Mouse (Mus musculus): ENCODE results near the gene Caskin2. TPM values are rescaled to one million over a fixed set of nuclear protein-coding genes. Genes with fewer than 3 reads are reported as not detected.
"Not testable (repeated sequence)": the region's sequence is repeated elsewhere in the genome, so short reads cannot be mapped to it uniquely, and the experiment has no call there.

The Caskin2 gene
- polyA plus RNA-seq, 1 experiment from 2014 or later: 9.8 TPM

GRCm38 (mm10) chr11:115766981-115767380, 46.5 kb downstream of the Caskin2 start:
- Histone ChIP-seq H3K36me3 (ENCODE audit: control insufficient read depth, insufficient read depth, low read length) (no peaks in the 10 kb centered on the region), H3K9me3 (ENCODE audit: control insufficient read depth, low read length) (no peaks in the 10 kb centered on the region), H3K4me1 (ENCODE audit: control insufficient read depth, insufficient read depth, low read length) (peaks cover 17% of the 10 kb centered on the region), H3K4me3 (replicated peaks; ENCODE audit: low read depth, low read length) (peak overlapping the region; percentile 82), H3K4me2 (ENCODE audit: low read length) (peak overlapping the region; percentile 70), H3K27ac (replicated peaks; ENCODE audit: low read depth, low read length) (0 out of 2 replicates have a peak overlapping the region, but pooled peaks have one; percentile 89), H3K27me3 (ENCODE audit: control insufficient read depth, insufficient read depth, low read length) (no peaks in the 10 kb centered on the region), H3K9ac (replicated peaks; ENCODE audit: low read length) (no peak overlapping the region)
- 86% methylated on average over 8 of the region's 8 CpGs for WGBS
- DNase-seq (no peak), ATAC-seq (ENCODE audit: low FRiP score, low TSS enrichment) (no peak)

- H3K9me3 ChIP-seq (ENCODE audit: control insufficient read depth, low read length): no peaks in the 10 kb centered on the region
- peaks cover 17% of the 10 kb centered on the region for H3K4me1 ChIP-seq (ENCODE audit: control insufficient read depth, insufficient read depth, low read length)
- ATAC-seq (ENCODE audit: low FRiP score, low TSS enrichment): no peak
- no peaks in the 10 kb centered on the region for H3K36me3 ChIP-seq (ENCODE audit: control insufficient read depth, insufficient read depth, low read length)
- peak overlapping the region; percentile 89 for H3K27ac ChIP-seq (replicated peaks; ENCODE audit: low read depth, low read length)
- H3K27me3 ChIP-seq (ENCODE audit: control insufficient read depth, insufficient read depth, low read length): no peaks in the 10 kb centered on the region
- H3K4me2 ChIP-seq (ENCODE audit: low read length): peak overlapping the region; percentile 70
- WGBS: 33% methylated on average over 13 of the region's 13 CpGs
- peak overlapping the region; percentile 82 for H3K4me3 ChIP-seq (replicated peaks; ENCODE audit: low read depth, low read length)
- H3K9ac ChIP-seq (replicated peaks; ENCODE audit: low read length): peak overlapping the region; percentile 97
- DNase-seq: peak; percentile 42
Observed at GRCm38 (mm10) chr11:115766356-115766943, 47.0 kb downstream of the Caskin2 start.

GRCm38 (mm10) chr11:115765607-115766141, 47.8 kb downstream of the Caskin2 start:
- H3K4me2 ChIP-seq (ENCODE audit: low read length): peak overlapping the region; percentile 70
- no peaks in the 10 kb centered on the region for H3K9me3 ChIP-seq (ENCODE audit: control insufficient read depth, low read length)
- no peaks in the 10 kb centered on the region for H3K36me3 ChIP-seq (ENCODE audit: control insufficient read depth, insufficient read depth, low read length)
- DNase-seq (peak; percentile 74), ATAC-seq (ENCODE audit: low FRiP score, low TSS enrichment) (peak; percentile 46; the same call in 1 of the 2 replicates)
- no peaks in the 10 kb centered on the region for H3K27me3 ChIP-seq (ENCODE audit: control insufficient read depth, insufficient read depth, low read length)
- H3K4me1 ChIP-seq (ENCODE audit: control insufficient read depth, insufficient read depth, low read length): peaks cover 17% of the 10 kb centered on the region
- H3K4me3 ChIP-seq (replicated peaks; ENCODE audit: low read depth, low read length): peak overlapping the region; percentile 82
- H3K27ac ChIP-seq (replicated peaks; ENCODE audit: low read depth, low read length): peak overlapping the region; percentile 89
- WGBS: under 1% methylated on average over 34 of the region's 34 CpGs
- H3K9ac ChIP-seq (replicated peaks; ENCODE audit: low read length): peak overlapping the region; percentile 97

GRCm38 (mm10) chr11:115765103-115765606, 48.3 kb downstream of the Caskin2 start, which contains the start of gene Tmem94:
Gene Tmem94 (plus strand): TSS chr11:115765433.
- Histone ChIP-seq H3K4me3 (replicated peaks; ENCODE audit: low read depth, low read length) (peak within 1 kb of the TSS; percentile 82), H3K9me3 (ENCODE audit: control insufficient read depth, low read length) (no peaks in the 10 kb centered on the region), H3K36me3 (ENCODE audit: control insufficient read depth, insufficient read depth, low read length) (no peaks in the 10 kb centered on the region), H3K27ac (replicated peaks; ENCODE audit: low read depth, low read length) (peak within 1 kb of the TSS; percentile 89), H3K9ac (replicated peaks; ENCODE audit: low read length) (peak within 1 kb of the TSS; percentile 97), H3K27me3 (ENCODE audit: control insufficient read depth, insufficient read depth, low read length) (no peaks in the 10 kb centered on the region), H3K4me2 (ENCODE audit: low read length) (peak within 1 kb of the TSS; percentile 70), H3K4me1 (ENCODE audit: control insufficient read depth, insufficient read depth, low read length) (peaks cover 17% of the 10 kb centered on the region)
- ATAC-seq (ENCODE audit: low FRiP score, low TSS enrichment) (peak; percentile 98), DNase-seq (peak; percentile 99)
- WGBS: under 1% methylated on average over 32 of the region's 32 CpGs

- DNase-seq: no peak
- Histone ChIP-seq H3K9ac (replicated peaks; ENCODE audit: low read length) (peak overlapping the region; percentile 45; the same call in 1 of the 2 replicates), H3K4me3 (replicated peaks; ENCODE audit: low read depth, low read length) (peak overlapping the region; percentile 82), H3K27me3 (ENCODE audit: control insufficient read depth, insufficient read depth, low read length) (no peaks in the 10 kb centered on the region), H3K9me3 (ENCODE audit: control insufficient read depth, low read length) (no peaks in the 10 kb centered on the region), H3K27ac (replicated peaks; ENCODE audit: low read depth, low read length) (peak overlapping the region; percentile 70), H3K4me2 (ENCODE audit: low read length) (peak overlapping the region; percentile 60), H3K4me1 (ENCODE audit: control insufficient read depth, insufficient read depth, low read length) (peaks cover 16% of the 10 kb centered on the region), H3K36me3 (ENCODE audit: control insufficient read depth, insufficient read depth, low read length) (no peaks in the 10 kb centered on the region)
- WGBS: 20% methylated on average over 2 of the region's 2 CpGs
- ATAC-seq (ENCODE audit: low FRiP score, low TSS enrichment): no peak
Observed at GRCm38 (mm10) chr11:115764698-115765097, 48.7 kb downstream of the Caskin2 start.

- not testable (repeated sequence) for H3K4me1 ChIP-seq (ENCODE audit: control insufficient read depth, insufficient read depth, low read length); H3K27ac ChIP-seq (replicated peaks; ENCODE audit: low read depth, low read length); H3K9me3 ChIP-seq (ENCODE audit: control insufficient read depth, low read length); H3K9ac ChIP-seq (replicated peaks; ENCODE audit: low read length); ATAC-seq (ENCODE audit: low FRiP score, low TSS enrichment); H3K27me3 ChIP-seq (ENCODE audit: control insufficient read depth, insufficient read depth, low read length); H3K4me3 ChIP-seq (replicated peaks; ENCODE audit: low read depth, low read length); H3K4me2 ChIP-seq (ENCODE audit: low read length); H3K36me3 ChIP-seq (ENCODE audit: control insufficient read depth, insufficient read depth, low read length); DNase-seq
- 93% methylated on average over 7 of the region's 7 CpGs for WGBS
Observed at GRCm38 (mm10) chr11:115762176-115762575, 51.3 kb downstream of the Caskin2 start.

- DNase-seq (no peak), ATAC-seq (ENCODE audit: low FRiP score, low TSS enrichment) (no peak)
- H3K27ac ChIP-seq (replicated peaks; ENCODE audit: low read depth, low read length): no peak overlapping the region
- 77% methylated on average over 4 of the region's 4 CpGs for WGBS
- no peaks in the 10 kb centered on the region for H3K36me3 ChIP-seq (ENCODE audit: control insufficient read depth, insufficient read depth, low read length)
- H3K9me3 ChIP-seq (ENCODE audit: control insufficient read depth, low read length): no peaks in the 10 kb centered on the region
- H3K4me1 ChIP-seq (ENCODE audit: control insufficient read depth, insufficient read depth, low read length): no peaks in the 10 kb centered on the region
- no peak overlapping the region for H3K4me3 ChIP-seq (replicated peaks; ENCODE audit: low read depth, low read length)
- H3K27me3 ChIP-seq (ENCODE audit: control insufficient read depth, insufficient read depth, low read length): no peaks in the 10 kb centered on the region
- no peak overlapping the region for H3K9ac ChIP-seq (replicated peaks; ENCODE audit: low read length)
- H3K4me2 ChIP-seq (ENCODE audit: low read length): no peak overlapping the region
Observed at GRCm38 (mm10) chr11:115753485-115753884, 60.0 kb downstream of the Caskin2 start.

GRCm38 (mm10) chr11:115752653-115753052, 60.8 kb downstream of the Caskin2 start:
- peak; percentile 40 for DNase-seq
- H3K9ac ChIP-seq (replicated peaks; ENCODE audit: low read length): no peak overlapping the region
- no peaks in the 10 kb centered on the region for H3K27me3 ChIP-seq (ENCODE audit: control insufficient read depth, insufficient read depth, low read length)
- 19% methylated on average over 7 of the region's 7 CpGs for WGBS
- no peak overlapping the region for H3K4me3 ChIP-seq (replicated peaks; ENCODE audit: low read depth, low read length)
- H3K4me2 ChIP-seq (ENCODE audit: low read length): no peak overlapping the region
- H3K36me3 ChIP-seq (ENCODE audit: control insufficient read depth, insufficient read depth, low read length): no peaks in the 10 kb centered on the region
- H3K9me3 ChIP-seq (ENCODE audit: control insufficient read depth, low read length): no peaks in the 10 kb centered on the region
- no peak overlapping the region for H3K27ac ChIP-seq (replicated peaks; ENCODE audit: low read depth, low read length)
- no peaks in the 10 kb centered on the region for H3K4me1 ChIP-seq (ENCODE audit: control insufficient read depth, insufficient read depth, low read length)
- ATAC-seq (ENCODE audit: low FRiP score, low TSS enrichment): no peak

GRCm38 (mm10) chr11:115751725-115752124, 61.7 kb downstream of the Caskin2 start:
- DNase-seq: no peak
- no peaks in the 10 kb centered on the region for H3K4me1 ChIP-seq (ENCODE audit: control insufficient read depth, insufficient read depth, low read length)
- no peaks in the 10 kb centered on the region for H3K9me3 ChIP-seq (ENCODE audit: control insufficient read depth, low read length)
- 72% methylated on average over 2 of the region's 2 CpGs for WGBS
- no peak overlapping the region for H3K4me2 ChIP-seq (ENCODE audit: low read length)
- H3K27me3 ChIP-seq (ENCODE audit: control insufficient read depth, insufficient read depth, low read length): no peaks in the 10 kb centered on the region
- ATAC-seq (ENCODE audit: low FRiP score, low TSS enrichment): no peak
- H3K9ac ChIP-seq (replicated peaks; ENCODE audit: low read length): no peak overlapping the region
- H3K4me3 ChIP-seq (replicated peaks; ENCODE audit: low read depth, low read length): no peak overlapping the region
- no peaks in the 10 kb centered on the region for H3K36me3 ChIP-seq (ENCODE audit: control insufficient read depth, insufficient read depth, low read length)
- no peak overlapping the region for H3K27ac ChIP-seq (replicated peaks; ENCODE audit: low read depth, low read length)
